Comparison of ENCODE assay signal across 8 mouse cellular contexts in the genomic region with DNA sequence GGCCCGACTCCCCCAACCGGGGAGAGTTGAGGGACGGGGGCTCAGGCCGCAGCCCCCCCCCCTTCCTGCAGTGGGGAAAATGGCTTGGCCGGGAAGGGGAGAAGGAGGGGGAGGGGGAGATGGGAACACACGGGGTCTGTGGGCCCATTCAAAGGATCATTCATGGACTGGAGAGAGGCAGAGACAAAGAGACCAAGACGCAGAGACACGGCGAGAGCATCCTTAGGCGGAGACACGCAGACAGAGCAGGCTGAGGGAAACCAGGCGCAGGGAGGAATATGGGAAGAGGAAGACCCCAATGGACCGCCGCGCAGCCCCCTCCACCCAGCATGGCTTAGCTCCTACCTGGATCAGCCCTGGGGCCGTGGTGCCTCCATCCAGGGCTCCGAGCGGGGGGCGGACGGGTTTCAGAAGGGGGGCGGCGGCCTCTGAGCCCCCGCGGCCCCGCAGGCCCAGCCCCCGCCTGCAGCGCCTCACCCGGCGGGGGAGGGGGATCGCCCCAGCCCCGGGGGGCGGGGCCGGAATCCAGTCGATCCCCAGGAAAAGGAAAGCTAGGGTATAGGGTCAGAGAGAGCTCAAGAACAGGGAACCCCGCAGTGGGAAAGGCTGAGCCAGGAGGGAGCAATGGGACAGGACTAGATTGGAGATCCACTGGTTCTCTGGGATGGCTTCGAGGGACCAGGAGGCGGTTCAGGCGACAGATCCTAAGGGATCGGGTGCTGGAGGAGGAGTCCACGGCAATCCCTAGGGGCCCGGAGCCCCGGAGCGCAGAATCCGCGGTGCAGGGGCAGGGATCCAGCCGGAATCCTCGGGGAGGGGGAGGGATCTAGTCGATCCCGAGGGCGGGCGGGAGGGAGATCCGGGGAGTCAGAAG. TPM values are rescaled to one million over a fixed set of nuclear protein-coding genes. Genes with fewer than 3 reads are reported as not detected.
A peak's percentile ranks its signal among the peaks of the same experiment; 100 is the strongest.
DNase-seq lines count a peak whose midpoint lies in the region; ATAC-seq and TF ChIP-seq lines count a peak whose summit lies in the region.

No protein-coding gene starts in this region.

- H3K9ac ChIP-seq in intestine, embryonic 16.5 days (ENCODE audit: low read depth, low read length), result peak overlapping the region; percentile 79
- H3K9ac ChIP-seq in liver, adult 2 months (ENCODE audit: low read depth, low read length), result peak overlapping the region; percentile 53
- H3K9ac ChIP-seq in neural tube, embryonic 15.5 days (replicated peaks), result peak overlapping the region; percentile 98

- WGBS in intestine, embryonic 16.5 days, result 2% methylated on average over 49 of the region's 52 CpGs
- 7% methylated on average over 49 of the region's 52 CpGs for WGBS in liver, adult 2 months
- WGBS in neural tube, embryonic 15.5 days, result under 1% methylated on average over 45 of the region's 52 CpGs

- TF ChIP-seq CTCF in liver, adult 2 months (IDR thresholded peaks at IDR 0.05; ENCODE audit: low read depth, low read length), result no peak

- peak overlapping the region; percentile 81 for H3K27ac ChIP-seq in intestine, embryonic 16.5 days (ENCODE audit: low read length)
- H3K27ac ChIP-seq in liver, adult 2 months (replicated peaks; ENCODE audit: insufficient read depth, low read depth, low read length), result no peak overlapping the region
- peak overlapping the region; percentile 98 for H3K27ac ChIP-seq in neural tube, embryonic 15.5 days (replicated peaks)

- peaks cover 5% of the 10 kb centered on the region; the same call in 1 of the 2 replicates for H3K27me3 ChIP-seq in intestine, embryonic 16.5 days (replicated peaks; ENCODE audit: control insufficient read depth, insufficient read depth, low read length)
- 0 out of 2 replicates have a peak, but pooled peaks cover 3% of the 10 kb centered on the region for H3K27me3 ChIP-seq in liver, adult 2 months (ENCODE audit: control insufficient read depth, insufficient read depth, low read length)
- H3K27me3 ChIP-seq in neural tube, embryonic 15.5 days (replicated peaks), result no peaks in the 10 kb centered on the region

- no peak for TF ChIP-seq POLR2A in liver, adult 2 months (IDR thresholded peaks at IDR 0.05; ENCODE audit: extremely low read depth, insufficient read depth, low read length)

- no peaks in the 10 kb centered on the region for H3K9me3 ChIP-seq in intestine, embryonic 16.5 days (ENCODE audit: control insufficient read depth, low read length)
- H3K9me3 ChIP-seq in neural tube, embryonic 15.5 days (replicated peaks), result no peaks in the 10 kb centered on the region

- H3K4me3 ChIP-seq in intestine, embryonic 16.5 days (ENCODE audit: low read length), result peak overlapping the region; percentile 71
- peak overlapping the region; percentile 72 for H3K4me3 ChIP-seq in liver, adult 2 months (ENCODE audit: insufficient read depth, low read depth, low read length)
- peak overlapping the region; percentile 89 for H3K4me3 ChIP-seq in neural tube, embryonic 15.5 days (replicated peaks)

- H3K79me2 ChIP-seq in liver, adult 2 months (ENCODE audit: control insufficient read depth, insufficient read depth, low read length), result no peaks in the 10 kb centered on the region

- DNase-seq in thymus, postnatal 36 days, result peak; percentile 26 to 54
- no peak for DNase-seq in thymus, postnatal 0 days (ENCODE audit: low spot score)
- DNase-seq in cerebellum, postnatal 10 days, result peak; percentile 71 to 73
- DNase-seq in gastrocnemius, postnatal 14 days, result peak; percentile 45
- DNase-seq in liver, adult 2 months (ENCODE audit: extremely low read depth, low read depth, low spot score), result no peak
- DNase-seq in spleen, postnatal 36 days (ENCODE audit: low spot score in 2 of 2), result no peak

- H3K4me1 ChIP-seq in intestine, embryonic 16.5 days (ENCODE audit: control insufficient read depth, insufficient read depth, low read length), result peaks cover 29% of the 10 kb centered on the region
- peaks cover 2% of the 10 kb centered on the region for H3K4me1 ChIP-seq in liver, adult 2 months (ENCODE audit: control insufficient read depth, insufficient read depth, low read length)
- H3K4me1 ChIP-seq in neural tube, embryonic 15.5 days, result peaks cover 49% of the 10 kb centered on the region

- peak overlapping the region; percentile 95 for H3K4me2 ChIP-seq in intestine, embryonic 16.5 days (ENCODE audit: low read depth, low read length)
- peak overlapping the region; percentile 94 for H3K4me2 ChIP-seq in neural tube, embryonic 15.5 days

- intact Hi-C loops in gastrocnemius, postnatal 14 days (cut with DNase I; ENCODE audit: low total_unique reads), result loop anchor here (5.0 kb wide), 1 partner anchor 35 kb away; a partner anchor contains a TSS

- peak; percentile 7; the same call in 1 of the 2 replicates for ATAC-seq in intestine, embryonic 16.5 days
- ATAC-seq in neural tube, embryonic 15.5 days (ENCODE audit: low FRiP score), result peak; percentile 4; the same call in 1 of the 2 replicates

- H3K36me3 ChIP-seq in intestine, embryonic 16.5 days (ENCODE audit: control insufficient read depth, insufficient read depth, low read length), result 0 out of 2 replicates have a peak, but pooled peaks cover 3% of the 10 kb centered on the region
- no peaks in the 10 kb centered on the region for H3K36me3 ChIP-seq in liver, adult 2 months (ENCODE audit: control insufficient read depth, insufficient read depth, low read length)
- H3K36me3 ChIP-seq in neural tube, embryonic 15.5 days, result peaks cover 19% of the 10 kb centered on the region

RNA-seq across cellular contexts. Expression of a gene that starts 0.6 kb away (rescaled TPM):
- polyA plus RNA-seq in thymus, postnatal 0 days (2015; fragmentation: Nextera tagmentation; extraction: Ambion mirVana), result 1.2 and 1.9 TPM in 2 replicates
- total RNA-seq in gastrocnemius, postnatal 14 days (2021), result 1 to 10 TPM; 6.8 to 7.4 TPM
- polyA plus RNA-seq in intestine, embryonic 16.5 days (2015; fragmentation: Nextera tagmentation; extraction: Ambion mirVana), result 3.4 and 4.1 TPM in 2 replicates
- 0.18 and 0.34 TPM in 2 replicates for total RNA-seq in liver, adult 2 months (2014; rRNA removed)
- polyA plus RNA-seq in liver, adult 2 months (2012; rRNA removed), result 0.93 and 1.9 TPM in 2 replicates
- polyA plus RNA-seq in neural tube, embryonic 15.5 days (2015; fragmentation: Nextera tagmentation; extraction: Ambion mirVana), result 19.4 and 21.4 TPM in 2 replicates

RNA-seq across cellular contexts. Expression of a gene that starts 1.4 kb away (rescaled TPM):
- polyA plus RNA-seq in thymus, postnatal 0 days (2015; fragmentation: Nextera tagmentation; extraction: Ambion mirVana), result 325 and 342 TPM in 2 replicates
- 100 to 1,000 TPM; 104 to 108 TPM for total RNA-seq in gastrocnemius, postnatal 14 days (2021)
- polyA plus RNA-seq in intestine, embryonic 16.5 days (2015; fragmentation: Nextera tagmentation; extraction: Ambion mirVana), result 470 and 476 TPM in 2 replicates
- 326 and 353 TPM in 2 replicates for total RNA-seq in liver, adult 2 months (2014; rRNA removed)
- 284 and 370 TPM in 2 replicates for polyA plus RNA-seq in liver, adult 2 months (2012; rRNA removed)
- polyA plus RNA-seq in neural tube, embryonic 15.5 days (2015; fragmentation: Nextera tagmentation; extraction: Ambion mirVana), result 368 and 430 TPM in 2 replicates

RNA-seq across cellular contexts. Expression of a gene that starts 9.2 kb away (rescaled TPM):
- 68.4 and 70.4 TPM in 2 replicates for polyA plus RNA-seq in thymus, postnatal 0 days (2015; fragmentation: Nextera tagmentation; extraction: Ambion mirVana)
- 10 to 100 TPM; 16.5 to 22.4 TPM for total RNA-seq in gastrocnemius, postnatal 14 days (2021)
- polyA plus RNA-seq in intestine, embryonic 16.5 days (2015; fragmentation: Nextera tagmentation; extraction: Ambion mirVana), result 73.0 and 75.2 TPM in 2 replicates
- 1.5 and 2.6 TPM in 2 replicates for total RNA-seq in liver, adult 2 months (2014; rRNA removed)
- 18.5 and 19.3 TPM in 2 replicates for polyA plus RNA-seq in liver, adult 2 months (2012; rRNA removed)
- 44.3 and 53.1 TPM in 2 replicates for polyA plus RNA-seq in neural tube, embryonic 15.5 days (2015; fragmentation: Nextera tagmentation; extraction: Ambion mirVana)

RNA-seq across cellular contexts. Expression of a gene that starts 15.0 kb away (rescaled TPM):
- not detected in 2 replicates for polyA plus RNA-seq in thymus, postnatal 0 days (2015; fragmentation: Nextera tagmentation; extraction: Ambion mirVana)
- not detected for total RNA-seq in gastrocnemius, postnatal 14 days (2021)
- polyA plus RNA-seq in intestine, embryonic 16.5 days (2015; fragmentation: Nextera tagmentation; extraction: Ambion mirVana), result 0.22 TPM in 1 of 2 replicates, not detected in the other
- not detected in 2 replicates for total RNA-seq in liver, adult 2 months (2014; rRNA removed)
- polyA plus RNA-seq in liver, adult 2 months (2012; rRNA removed), result 0.09 TPM in 1 of 2 replicates, not detected in the other
- 0.29 and 0.34 TPM in 2 replicates for polyA plus RNA-seq in neural tube, embryonic 15.5 days (2015; fragmentation: Nextera tagmentation; extraction: Ambion mirVana)

RNA-seq across cellular contexts. Expression of a gene that starts 18.7 kb away (rescaled TPM):
- polyA plus RNA-seq in thymus, postnatal 0 days (2015; fragmentation: Nextera tagmentation; extraction: Ambion mirVana), result not detected in 2 replicates
- not detected for total RNA-seq in gastrocnemius, postnatal 14 days (2021)
- polyA plus RNA-seq in intestine, embryonic 16.5 days (2015; fragmentation: Nextera tagmentation; extraction: Ambion mirVana), result not detected in 2 replicates
- not detected in 2 replicates for total RNA-seq in liver, adult 2 months (2014; rRNA removed)
- polyA plus RNA-seq in liver, adult 2 months (2012; rRNA removed), result not detected in 2 replicates
- polyA plus RNA-seq in neural tube, embryonic 15.5 days (2015; fragmentation: Nextera tagmentation; extraction: Ambion mirVana), result not detected in 2 replicates

Comparison
In these comparisons a context has a peak if more than half of its experiments do, and no peak if none do; other contexts are left out.
1. DNase-seq: peak in thymus, postnatal 36 days (2 of 2), cerebellum, postnatal 10 days (2 of 2) and gastrocnemius, postnatal 14 days (single experiment); none in thymus, postnatal 0 days (single experiment), liver, adult 2 months (single experiment) and spleen, postnatal 36 days (0 of 2).
2. Peak in every context shown above with its lines, with median percentiles within 50 percentile points of each other: H3K4me3 ChIP-seq and H3K9ac ChIP-seq.